Mouse (Mus musculus) hindbrain, embryonic 16.5 days (tissue): ENCODE results near the gene Prickle1. TPM values are rescaled to one million over a fixed set of nuclear protein-coding genes. Genes with fewer than 3 reads are reported as not detected.
A peak's percentile ranks its signal among the peaks of the same experiment; 100 is the strongest.

Experiments used
- ATAC-seq: fragments of 200-750 bp; cut with Nextera tagmentation; 2 replicates; pipeline ENCODE4 v1.8.0; 2017; ENCODE audit warnings: moderate TSS enrichment, moderate library complexity
- H3K27ac ChIP-seq: fragments of 300-500 bp; sonication (generic); 2 replicates; pipeline ENCODE4 v1.5.1; 2014; ENCODE audit warnings: low read depth, mild to moderate bottlenecking, control low read depth, low read length, moderate library complexity
- H3K27me3 ChIP-seq: fragments of 300-500 bp; sonication (generic); replicated peaks from 2 replicates; pipeline ENCODE4 v1.6.1; 2014; ENCODE audit warnings: low read length; ENCODE audit not compliant: control insufficient read depth, insufficient read depth
- H3K36me3 ChIP-seq: fragments of 300-500 bp; sonication (generic); 2 replicates; pipeline ENCODE4 v1.6.1; 2014; ENCODE audit warnings: mild to moderate bottlenecking, low read length, moderate library complexity, mixed read lengths; ENCODE audit not compliant: control insufficient read depth, insufficient read depth
- H3K4me1 ChIP-seq: fragments of 300-500 bp; sonication (generic); 2 replicates; pipeline ENCODE4 v1.6.1; 2014; ENCODE audit warnings: low read depth, low read length; ENCODE audit not compliant: control insufficient read depth, insufficient read depth
- H3K4me2 ChIP-seq: fragments of 300-500 bp; sonication (generic); 2 replicates; pipeline ENCODE4 v1.6.1; 2014; ENCODE audit warnings: mild to moderate bottlenecking, low read length, control low read depth, moderate library complexity
- H3K4me3 ChIP-seq: fragments of 300-500 bp; sonication (generic); 2 replicates; pipeline ENCODE4 v1.5.1; 2014; ENCODE audit warnings: mild to moderate bottlenecking, low read length, control low read depth, moderate library complexity
- H3K9ac ChIP-seq: fragments of 300-500 bp; sonication (generic); 2 replicates; pipeline ENCODE4 v1.6.1; 2014; ENCODE audit warnings: low read depth, mild to moderate bottlenecking, control low read depth, low read length, moderate library complexity
- H3K9me3 ChIP-seq: fragments of 300-500 bp; sonication (generic); 2 replicates; pipeline ENCODE4 v1.6.1; 2014; ENCODE audit warnings: mild to moderate bottlenecking, low read length, moderate library complexity; ENCODE audit not compliant: control insufficient read depth
- WGBS: fragments of 180-500 bp; shearing (Covaris S2); extraction: QIAGEN DNeasy Blood & Tissue Kit; methylation state at CpG from one replicate; pipeline ENCODE4 v1.1.7; 2014; 5-methylcytosine and 5-hydroxymethylcytosine counted together
- polyA plus RNA-seq: library from polyadenylated mRNA; unstranded; fragments of >200 nt; fragmentation: Nextera tagmentation; extraction: Ambion mirVana; gene quantifications from 2 replicates; pipeline ENCODE4 v1.2.1, GENCODE M21; 2015

Prickle1 gene
- polyA plus RNA-seq, 1 experiment from 2014 or later: 20.1 TPM

- no peak for ATAC-seq
- Histone ChIP-seq H3K9ac (no peak overlapping the region), H3K4me1 (no peaks in the 10 kb centered on the region), H3K4me2 (no peak overlapping the region), H3K27ac (no peak overlapping the region), H3K27me3 (no peaks in the 10 kb centered on the region), H3K9me3 (no peaks in the 10 kb centered on the region), H3K4me3 (no peak overlapping the region), H3K36me3 (no peaks in the 10 kb centered on the region)
- 79% methylated on average over 7 of the region's 7 CpGs for WGBS
Measured at GRCm38 (mm10) chr15:93484261-93484710, 111.4 kb downstream of the Prickle1 start.

GRCm38 (mm10) chr15:93481112-93481511 is 114.6 kb downstream of the Prickle1 start:
- Histone ChIP-seq H3K27ac (no peak overlapping the region), H3K4me2 (no peak overlapping the region), H3K27me3 (no peaks in the 10 kb centered on the region), H3K4me3 (no peak overlapping the region), H3K36me3 (no peaks in the 10 kb centered on the region), H3K4me1 (no peaks in the 10 kb centered on the region), H3K9ac (no peak overlapping the region), H3K9me3 (no peaks in the 10 kb centered on the region)
- WGBS: 85% methylated on average over 10 of the region's 10 CpGs
- no peak for ATAC-seq

GRCm38 (mm10) chr15:93479445-93479844 is 116.2 kb downstream of the Prickle1 start:
- Histone ChIP-seq H3K27ac (no peak overlapping the region), H3K4me2 (no peak overlapping the region), H3K27me3 (no peaks in the 10 kb centered on the region), H3K36me3 (no peaks in the 10 kb centered on the region), H3K9me3 (no peaks in the 10 kb centered on the region), H3K9ac (no peak overlapping the region), H3K4me3 (no peak overlapping the region), H3K4me1 (no peaks in the 10 kb centered on the region)
- 30% methylated on average over 4 of the region's 4 CpGs for WGBS
- no peak; the same call in 1 of the 2 replicates for ATAC-seq

- no peak for ATAC-seq
- Histone ChIP-seq H3K4me3 (no peak overlapping the region), H3K4me1 (no peaks in the 10 kb centered on the region), H3K9ac (no peak overlapping the region), H3K27ac (no peak overlapping the region), H3K27me3 (no peaks in the 10 kb centered on the region), H3K4me2 (no peak overlapping the region), H3K36me3 (no peaks in the 10 kb centered on the region), H3K9me3 (no peaks in the 10 kb centered on the region)
- WGBS: 77% methylated on average over 3 of the region's 3 CpGs
Measured at GRCm38 (mm10) chr15:93478676-93479075, 117.0 kb downstream of the Prickle1 start.

- Histone ChIP-seq H3K4me2 (no peak overlapping the region), H3K27me3 (no peaks in the 10 kb centered on the region), H3K27ac (no peak overlapping the region), H3K36me3 (no peaks in the 10 kb centered on the region), H3K9ac (no peak overlapping the region), H3K4me1 (no peaks in the 10 kb centered on the region), H3K9me3 (no peaks in the 10 kb centered on the region), H3K4me3 (no peak overlapping the region)
- 78% methylated on average over 4 of the region's 4 CpGs for WGBS
- ATAC-seq: no peak
Measured at GRCm38 (mm10) chr15:93477729-93478128, 118.0 kb downstream of the Prickle1 start.

- WGBS: 85% methylated on average over 8 of the region's 8 CpGs
- Histone ChIP-seq H3K27me3 (no peaks in the 10 kb centered on the region), H3K4me1 (peaks cover 5% of the 10 kb centered on the region; the same call in 1 of the 2 replicates), H3K4me2 (no peak overlapping the region), H3K36me3 (no peaks in the 10 kb centered on the region), H3K9ac (no peak overlapping the region), H3K9me3 (no peaks in the 10 kb centered on the region), H3K27ac (no peak overlapping the region), H3K4me3 (no peak overlapping the region)
- ATAC-seq: no peak
Measured at GRCm38 (mm10) chr15:93475688-93476087, 120.0 kb downstream of the Prickle1 start.

- H3K27ac ChIP-seq: no peak overlapping the region
- no peak overlapping the region for H3K9ac ChIP-seq
- 90% methylated on average over 3 of the region's 3 CpGs for WGBS
- peaks cover 5% of the 10 kb centered on the region; the same call in 1 of the 2 replicates for H3K4me1 ChIP-seq
- no peaks in the 10 kb centered on the region for H3K27me3 ChIP-seq
- ATAC-seq: no peak
- H3K9me3 ChIP-seq: no peaks in the 10 kb centered on the region
- H3K36me3 ChIP-seq: no peaks in the 10 kb centered on the region
- no peak overlapping the region for H3K4me3 ChIP-seq
- no peak overlapping the region for H3K4me2 ChIP-seq
Measured at GRCm38 (mm10) chr15:93474277-93474676, 121.4 kb downstream of the Prickle1 start.

GRCm38 (mm10) chr15:93472089-93472488 is 123.6 kb downstream of the Prickle1 start:
- no peaks in the 10 kb centered on the region for H3K27me3 ChIP-seq
- peak overlapping the region; percentile 32; the same call in 1 of the 2 replicates for H3K4me2 ChIP-seq
- H3K4me3 ChIP-seq: no peak overlapping the region
- 37% methylated on average over 1 of the region's 1 CpGs for WGBS
- H3K27ac ChIP-seq: no peak overlapping the region
- H3K4me1 ChIP-seq: peaks cover 5% of the 10 kb centered on the region; the same call in 1 of the 2 replicates
- ATAC-seq: no peak
- H3K36me3 ChIP-seq: no peaks in the 10 kb centered on the region
- no peak overlapping the region for H3K9ac ChIP-seq
- no peaks in the 10 kb centered on the region for H3K9me3 ChIP-seq

- no peak overlapping the region for H3K27ac ChIP-seq
Measured at GRCm38 (mm10) chr15:93471651-93472050, 124.0 kb downstream of the Prickle1 start.

GRCm38 (mm10) chr15:93461066-93461465 is 134.6 kb downstream of the Prickle1 start:
- Histone ChIP-seq H3K4me3 (no peak overlapping the region), H3K9ac (no peak overlapping the region), H3K36me3 (peaks cover 11% of the 10 kb centered on the region), H3K27me3 (no peaks in the 10 kb centered on the region), H3K27ac (no peak overlapping the region), H3K9me3 (no peaks in the 10 kb centered on the region), H3K4me1 (no peaks in the 10 kb centered on the region), H3K4me2 (no peak overlapping the region)
- 94% methylated on average over 23 of the region's 23 CpGs for WGBS
- no peak for ATAC-seq

More at GRCm38 (mm10) chr15:93471651-93472050, 124.0 kb downstream of the Prickle1 start:
- Histone ChIP-seq H3K4me3 (no peak overlapping the region), H3K4me1 (peaks cover 5% of the 10 kb centered on the region; the same call in 1 of the 2 replicates), H3K9me3 (no peaks in the 10 kb centered on the region), H3K36me3 (no peaks in the 10 kb centered on the region), H3K27me3 (no peaks in the 10 kb centered on the region), H3K4me2 (peak overlapping the region; percentile 32; the same call in 1 of the 2 replicates), H3K9ac (no peak overlapping the region)
- no peak for ATAC-seq
- 44% methylated on average over 12 of the region's 12 CpGs for WGBS
